Mouse (Mus musculus) forebrain, embryonic 16.5 days (tissue): Measurements from ENCODE around the gene Lck. TPM values are rescaled to one million over a fixed set of nuclear protein-coding genes. Genes with fewer than 3 reads are reported as not detected.

Source experiments
- ATAC-seq: fragments of 200-750 bp; cut with Nextera tagmentation; 2 replicates; pipeline ENCODE4 v1.8.0; 2017; ENCODE audit warnings: mild to moderate bottlenecking, moderate library complexity
- H3K27ac ChIP-seq: fragments of 300-500 bp; sonication (generic); 2 replicates; pipeline ENCODE4 v1.5.1; 2014; ENCODE audit warnings: low read length, control low read depth
- H3K27me3 ChIP-seq: fragments of 300-500 bp; sonication (generic); replicated peaks from 2 replicates; pipeline ENCODE4 v1.6.1; 2014; ENCODE audit warnings: low read length; ENCODE audit not compliant: control insufficient read depth, insufficient read depth
- H3K36me3 ChIP-seq: fragments of 300-500 bp; sonication (generic); 2 replicates; pipeline ENCODE4 v1.6.1; 2014; ENCODE audit not compliant: control insufficient read depth, insufficient read depth
- H3K4me1 ChIP-seq: fragments of 300-500 bp; sonication (generic); replicated peaks from 2 replicates; pipeline ENCODE4 v1.6.1; 2014; ENCODE audit warnings: low read length; ENCODE audit not compliant: control insufficient read depth, insufficient read depth
- H3K4me2 ChIP-seq: fragments of 300-500 bp; sonication (generic); 2 replicates; pipeline ENCODE4 v1.6.1; 2014; ENCODE audit warnings: mild to moderate bottlenecking, low read length, control low read depth
- H3K4me3 ChIP-seq: fragments of 300-500 bp; sonication (generic); replicated peaks from 2 replicates; pipeline ENCODE4 v1.5.1; 2014; ENCODE audit warnings: mild to moderate bottlenecking, low read length, control low read depth
- H3K9ac ChIP-seq: fragments of 300-500 bp; sonication (generic); replicated peaks from 2 replicates; pipeline ENCODE4 v1.6.1; 2014; ENCODE audit warnings: low read depth, low read length, control low read depth
- H3K9me3 ChIP-seq: fragments of 300-500 bp; sonication (generic); 2 replicates; pipeline ENCODE4 v1.6.1; 2016; ENCODE audit warnings: low read length; ENCODE audit not compliant: control insufficient read depth
- WGBS: fragments of 180-500 bp; shearing (Covaris S2); extraction: QIAGEN DNeasy Blood & Tissue Kit; methylation state at CpG from one replicate; pipeline ENCODE4 v1.1.7; 2014; 5-methylcytosine and 5-hydroxymethylcytosine counted together
- polyA plus RNA-seq: library from polyadenylated mRNA; unstranded; fragments of >200 nt; fragmentation: Nextera tagmentation; extraction: Ambion mirVana; gene quantifications from 2 replicates; pipeline ENCODE4 v1.2.1, GENCODE M21; 2015

The Lck gene
- polyA plus RNA-seq, 1 experiment from 2014 or later: 11.1 TPM

DNA sequence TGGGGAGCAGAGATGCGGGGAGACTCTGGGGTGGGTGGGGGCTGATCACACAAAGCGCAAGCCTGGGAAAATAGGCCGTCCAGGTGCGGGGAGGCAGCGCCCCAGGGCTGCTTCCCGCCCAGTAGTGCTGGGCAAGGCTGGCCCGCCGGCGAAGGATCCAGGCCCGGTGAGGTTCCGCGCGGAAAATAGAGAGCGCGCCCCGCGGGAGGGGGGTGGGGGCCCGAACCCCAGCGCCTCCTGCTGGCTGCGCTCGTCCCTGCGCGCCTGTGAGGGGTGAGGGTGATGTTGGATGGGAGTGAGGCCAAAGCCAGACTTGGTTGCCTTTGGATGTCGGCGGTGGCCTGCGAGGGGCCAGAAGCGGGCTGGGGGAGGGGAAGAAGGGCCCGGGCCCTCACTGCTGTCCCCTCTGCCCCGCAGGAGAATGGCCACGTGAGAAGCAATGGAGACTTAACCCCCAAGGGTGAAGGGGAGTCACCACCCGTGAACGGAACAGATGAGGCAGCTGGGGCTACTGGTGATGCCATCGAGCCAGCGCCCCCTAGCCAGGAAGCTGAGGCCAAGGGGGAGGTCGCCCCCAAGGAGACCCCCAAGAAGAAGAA lies 59.0 kb downstream of the Lck start:
- H3K4me1 ChIP-seq: peaks cover 23% of the 10 kb centered on the region

DNA sequence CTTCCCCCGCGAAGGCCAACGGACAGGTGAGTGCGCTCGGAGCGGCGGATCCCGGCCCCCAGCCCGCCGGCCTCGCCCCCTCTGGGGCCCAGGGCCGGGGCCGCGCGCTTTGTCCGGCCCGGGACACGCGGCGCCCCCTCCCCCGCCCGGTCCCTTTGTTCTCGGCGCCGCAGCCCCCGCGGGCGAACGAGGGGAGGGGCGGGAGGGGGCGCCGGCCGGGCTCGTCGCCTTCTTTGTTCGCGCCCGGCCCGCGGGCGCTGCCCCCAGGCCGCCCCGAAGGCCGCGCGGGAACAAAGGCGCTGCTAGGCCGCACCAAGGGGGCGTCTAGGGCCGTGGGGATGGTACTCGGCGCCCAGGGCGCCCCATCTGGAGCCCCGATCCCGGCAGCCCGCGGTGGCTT lies 59.5 kb downstream of the Lck start:
- H3K4me2 ChIP-seq: peak overlapping the region; percentile 77

More for the DNA sequence above, 59.0 kb downstream of the Lck start:
- WGBS: 0% methylated on average over 27 of the region's 35 CpGs
- H3K36me3 ChIP-seq: peaks cover 11% of the 10 kb centered on the region; the same call in 1 of the 2 replicates
- peak overlapping the region; percentile 77 for H3K4me2 ChIP-seq
- no peaks in the 10 kb centered on the region for H3K27me3 ChIP-seq
- ATAC-seq: peak; percentile 56
- H3K4me3 ChIP-seq: peak overlapping the region; percentile 99
- no peaks in the 10 kb centered on the region for H3K9me3 ChIP-seq
- H3K9ac ChIP-seq: peak overlapping the region; percentile 100
- peak overlapping the region; percentile 98 for H3K27ac ChIP-seq

DNA sequence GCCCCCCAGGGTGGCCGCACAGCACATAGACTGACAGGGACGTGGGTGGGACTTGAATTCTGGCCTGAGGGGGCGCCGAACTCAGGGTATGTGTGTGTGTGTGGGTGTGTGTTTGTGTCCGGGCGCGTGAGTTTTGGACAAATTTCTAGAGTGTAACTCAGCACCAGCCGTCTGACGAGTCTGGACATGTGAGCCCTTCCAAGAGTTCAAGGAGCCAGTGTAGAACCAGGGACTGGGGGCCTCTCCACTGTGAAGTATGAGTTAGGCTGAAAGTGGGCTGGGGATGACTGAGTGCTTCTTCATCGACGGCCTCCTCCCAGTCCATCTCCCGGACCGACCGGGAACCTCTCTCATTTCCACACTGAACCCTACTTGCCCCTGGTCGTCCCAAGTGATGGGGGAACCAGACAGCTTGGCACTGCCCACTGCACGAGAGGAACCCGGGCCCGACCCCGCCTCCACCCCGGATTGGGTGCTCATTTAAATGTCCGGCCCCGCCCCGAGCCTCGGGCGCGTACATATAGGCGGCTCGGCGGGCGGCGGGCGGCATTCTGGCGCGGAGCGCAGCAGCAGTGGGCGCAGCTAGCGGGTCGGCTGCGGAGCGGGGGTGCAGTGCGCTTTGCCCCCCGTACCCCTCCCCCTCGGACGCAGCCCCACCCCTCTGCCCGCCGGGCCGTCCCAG lies 60.2 kb downstream of the Lck start, which contains the start of gene Marcksl1:
Marcksl1 (plus strand) TSS at position 496 of the 682 bp plus-strand sequence.
- H3K9ac ChIP-seq: peak within 1 kb of the TSS; percentile 100
- peak within 1 kb of the TSS; percentile 77 for H3K4me2 ChIP-seq
- H3K4me3 ChIP-seq: peak within 1 kb of the TSS; percentile 99
- no peaks in the 10 kb centered on the region for H3K27me3 ChIP-seq
- H3K27ac ChIP-seq: peak within 1 kb of the TSS; percentile 98
- WGBS: 5% methylated on average over 45 of the region's 47 CpGs
- peak; percentile 89 for ATAC-seq
- H3K4me1 ChIP-seq: peaks cover 29% of the 10 kb centered on the region
- H3K36me3 ChIP-seq: peaks cover 8% of the 10 kb centered on the region; the same call in 1 of the 2 replicates
- H3K9me3 ChIP-seq: no peaks in the 10 kb centered on the region

More for the DNA sequence above, 59.5 kb downstream of the Lck start:
- Histone ChIP-seq H3K4me1 (peaks cover 28% of the 10 kb centered on the region), H3K4me3 (peak overlapping the region; percentile 99), H3K9me3 (no peaks in the 10 kb centered on the region), H3K9ac (peak overlapping the region; percentile 100), H3K27me3 (no peaks in the 10 kb centered on the region), H3K36me3 (peaks cover 11% of the 10 kb centered on the region; the same call in 1 of the 2 replicates), H3K27ac (peak overlapping the region; percentile 98)
- ATAC-seq: peak; percentile 31
- 1% methylated on average over 37 of the region's 57 CpGs for WGBS

DNA sequence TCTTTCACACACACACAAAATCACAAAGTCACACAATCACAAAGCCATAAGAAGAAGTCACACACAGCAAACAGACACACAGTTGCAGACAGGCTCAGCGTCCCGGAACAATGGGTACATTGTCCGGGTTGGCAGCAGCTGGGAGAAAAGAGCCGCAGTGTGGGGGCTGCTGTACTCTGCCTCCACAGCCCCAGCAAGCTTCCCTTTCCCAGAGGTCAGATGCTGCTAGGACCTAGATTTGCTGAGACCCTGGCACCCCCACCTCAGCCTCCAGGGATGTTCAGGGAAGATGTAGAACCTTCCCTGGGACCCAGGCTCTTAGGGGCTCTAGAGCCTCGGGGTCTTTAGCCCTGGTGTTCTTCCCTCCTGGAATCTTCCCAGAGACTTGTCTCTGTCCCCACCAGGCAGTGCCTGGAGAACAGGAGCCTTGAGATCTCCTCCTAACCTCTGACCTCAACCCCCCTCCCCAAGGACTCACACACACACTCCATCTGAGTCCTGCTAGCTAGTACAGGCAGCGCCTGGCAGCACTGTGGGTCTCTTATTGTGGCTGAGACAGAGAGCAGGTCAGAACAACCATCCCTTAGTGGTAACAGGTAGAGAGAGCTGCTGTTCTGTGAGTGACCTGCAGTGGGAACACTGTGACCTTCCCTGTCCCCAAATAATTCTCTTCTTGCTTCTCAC lies 61.9 kb downstream of the Lck start:
- H3K4me1 ChIP-seq: peaks cover 27% of the 10 kb centered on the region
- peaks cover 4% of the 10 kb centered on the region; the same call in 1 of the 2 replicates for H3K36me3 ChIP-seq
- 14% methylated on average over 6 of the region's 6 CpGs for WGBS
- ATAC-seq: no peak
- no peak overlapping the region for H3K27ac ChIP-seq
- H3K4me2 ChIP-seq: no peak overlapping the region
- H3K4me3 ChIP-seq: no peak overlapping the region
- H3K9ac ChIP-seq: no peak overlapping the region
- no peaks in the 10 kb centered on the region for H3K9me3 ChIP-seq
- H3K27me3 ChIP-seq: no peaks in the 10 kb centered on the region

GRCm38 (mm10) chr4:129510723-129511412 lies 62.6 kb downstream of the Lck start:
- H3K4me1 ChIP-seq: peaks cover 22% of the 10 kb centered on the region
- H3K27ac ChIP-seq: no peak overlapping the region
- 44% methylated on average over 6 of the region's 6 CpGs for WGBS
- H3K9ac ChIP-seq: no peak overlapping the region
- H3K27me3 ChIP-seq: no peaks in the 10 kb centered on the region
- no peak for ATAC-seq
- no peak overlapping the region for H3K4me2 ChIP-seq
- H3K4me3 ChIP-seq: no peak overlapping the region
- no peaks in the 10 kb centered on the region for H3K9me3 ChIP-seq
- 0 out of 2 replicates have a peak, but pooled peaks cover 1% of the 10 kb centered on the region for H3K36me3 ChIP-seq

- ATAC-seq: no peak
- H3K4me3 ChIP-seq: no peak overlapping the region
- no peaks in the 10 kb centered on the region for H3K9me3 ChIP-seq
- H3K27ac ChIP-seq: no peak overlapping the region
- H3K36me3 ChIP-seq: no peaks in the 10 kb centered on the region
- no peaks in the 10 kb centered on the region for H3K27me3 ChIP-seq
- peaks cover 12% of the 10 kb centered on the region for H3K4me1 ChIP-seq
- WGBS: 73% methylated on average over 3 of the region's 3 CpGs
- H3K9ac ChIP-seq: no peak overlapping the region
- H3K4me2 ChIP-seq: no peak overlapping the region
Measured at GRCm38 (mm10) chr4:129509650-129510049, 63.8 kb downstream of the Lck start.

DNA sequence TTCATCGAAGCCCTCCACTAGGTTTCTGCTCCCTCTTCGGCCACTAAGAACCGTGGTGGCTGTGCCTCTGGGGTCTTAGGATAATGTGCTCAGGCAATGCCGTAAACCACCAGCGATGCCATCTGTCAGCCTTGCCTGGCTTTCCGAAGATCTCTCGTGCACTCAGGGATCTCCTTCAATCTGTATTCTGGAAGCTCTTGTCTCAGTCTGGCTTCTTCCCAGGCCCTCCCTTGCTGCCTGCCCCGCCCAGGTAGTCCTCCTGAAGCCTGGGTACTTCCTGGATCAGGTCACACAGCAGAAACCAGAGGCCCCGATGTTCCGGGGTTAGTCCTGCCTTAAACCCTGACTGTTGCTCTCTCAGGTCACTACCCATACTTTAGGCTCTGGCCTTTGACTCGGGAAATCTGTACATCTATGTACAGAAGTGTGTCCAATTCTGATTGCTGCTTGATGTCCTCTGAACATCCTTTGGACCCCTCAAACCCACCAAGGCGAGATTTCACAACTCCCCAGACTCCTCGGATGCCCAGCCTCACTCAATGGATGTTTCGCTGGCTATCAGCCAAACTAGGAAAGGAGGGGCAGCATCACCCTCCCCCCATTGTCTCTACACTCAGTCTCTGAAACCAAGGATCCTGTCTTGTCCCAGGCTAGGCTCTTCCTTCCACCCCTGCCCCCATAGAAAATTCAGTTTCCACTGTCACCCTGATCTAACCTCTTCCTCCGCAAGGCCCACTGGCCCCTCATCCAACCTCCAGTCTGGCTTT lies 64.4 kb downstream of the Lck start:
- WGBS: 57% methylated on average over 15 of the region's 15 CpGs
- Histone ChIP-seq H3K4me1 (peaks cover 12% of the 10 kb centered on the region), H3K27ac (no peak overlapping the region), H3K27me3 (no peaks in the 10 kb centered on the region), H3K4me3 (no peak overlapping the region), H3K4me2 (no peak overlapping the region), H3K9ac (no peak overlapping the region), H3K9me3 (no peaks in the 10 kb centered on the region), H3K36me3 (no peaks in the 10 kb centered on the region)
- ATAC-seq: no peak

DNA sequence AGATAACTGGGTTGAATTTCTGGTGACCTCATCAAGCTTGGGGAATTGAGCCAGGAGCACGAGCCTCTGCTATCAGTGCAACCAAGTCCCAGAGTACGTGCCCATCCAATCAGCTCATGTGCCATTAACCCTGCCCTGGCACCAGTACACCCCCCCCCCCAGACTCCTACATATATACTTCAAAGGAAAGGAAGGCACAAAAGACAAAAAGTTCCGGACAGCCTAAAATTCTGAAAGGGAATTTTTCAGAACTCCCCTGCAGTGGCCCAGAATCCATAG lies 65.3 kb downstream of the Lck start:
- ATAC-seq: no peak
- Histone ChIP-seq H3K9me3 (no peaks in the 10 kb centered on the region), H3K27ac (no peak overlapping the region), H3K36me3 (no peaks in the 10 kb centered on the region), H3K4me3 (no peak overlapping the region), H3K4me2 (no peak overlapping the region), H3K27me3 (no peaks in the 10 kb centered on the region), H3K4me1 (peaks cover 10% of the 10 kb centered on the region), H3K9ac (no peak overlapping the region)
- WGBS: 61% methylated on average over 3 of the region's 3 CpGs
